Mouse (Mus musculus) cerebellum, postnatal 4 days (tissue): Measurements from ENCODE around the gene Galnt15.

ENCODE experiments used
- DNase-seq, 2 experiments: peaks; one replicate each; pipeline ENCODE4 v3.0.0; 2022; ENCODE audit warnings: low spot score in 2 of 2, mixed read lengths in 1 of 2

The Galnt15 gene

DNA sequence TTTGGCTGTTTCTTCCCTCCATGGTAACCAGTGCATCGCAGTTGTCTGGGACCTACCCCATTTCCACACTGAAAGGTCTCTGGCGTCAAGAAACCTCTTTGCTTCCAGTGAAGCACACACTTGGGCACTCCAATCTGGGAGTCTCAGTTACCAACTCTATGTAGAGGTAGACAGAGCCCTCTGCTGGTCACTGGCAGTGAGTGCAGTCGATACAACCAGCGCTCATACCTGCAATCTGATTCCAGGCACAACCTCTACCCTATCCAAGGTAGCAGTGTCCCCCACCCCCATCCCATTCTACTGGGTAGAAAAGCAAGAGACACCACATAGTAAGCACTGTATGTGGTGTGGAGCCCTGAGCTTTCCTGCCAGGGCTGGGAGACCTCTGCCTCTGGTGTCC lies 3.7 kb downstream of the Galnt15 start:
- peak in 1 of 2 experiments; percentile 64 for DNase-seq

DNA sequence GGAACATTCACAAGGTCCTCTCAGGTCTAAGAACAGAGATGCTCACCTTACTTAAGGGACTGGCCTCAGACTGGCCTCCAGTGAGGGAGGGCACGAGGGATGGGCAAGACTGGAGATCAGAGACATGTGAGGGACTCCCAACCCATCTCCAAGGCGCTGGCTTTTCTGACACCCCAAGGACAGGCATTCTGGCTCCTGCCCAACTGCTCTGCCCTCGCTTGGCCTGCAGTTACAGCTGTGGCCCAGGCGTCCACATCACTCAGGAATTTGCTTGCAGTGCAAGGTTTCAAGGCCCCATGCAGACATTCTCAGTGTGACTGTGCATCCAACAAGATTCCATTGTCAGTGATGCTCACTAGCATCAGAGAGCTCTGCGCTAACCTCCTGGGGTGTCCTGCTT lies 7.7 kb downstream of the Galnt15 start:
- DNase-seq, result no peak

DNA sequence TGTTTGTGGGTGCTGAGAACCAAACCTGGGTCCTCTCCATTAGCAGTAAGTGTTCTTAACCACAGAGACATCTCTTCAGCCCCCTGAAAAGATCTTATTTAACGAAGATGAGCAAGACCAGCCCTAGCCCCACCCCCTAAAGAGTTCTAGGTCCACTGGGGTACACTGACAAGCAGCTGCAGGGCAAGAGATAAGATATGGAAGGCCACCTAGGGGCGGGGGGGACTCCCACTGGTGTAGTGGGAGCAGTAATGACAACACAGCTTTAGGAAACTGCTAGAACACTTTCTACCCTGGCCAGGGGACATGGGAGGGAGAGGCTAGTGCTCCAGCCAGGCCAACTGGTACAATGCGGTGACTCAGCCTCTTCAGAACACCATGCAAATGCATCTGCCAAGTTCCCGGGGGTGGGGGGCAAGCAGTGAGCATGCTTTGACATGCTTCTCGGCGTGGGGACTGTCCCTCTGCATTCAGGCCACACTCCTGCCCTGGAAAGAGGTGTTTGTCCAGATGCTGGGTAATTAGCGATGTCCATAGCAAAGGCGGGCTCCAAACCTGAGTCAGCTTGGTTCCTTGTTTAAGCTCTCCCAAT lies 9.0 kb downstream of the Galnt15 start:
- no peak for DNase-seq

DNA sequence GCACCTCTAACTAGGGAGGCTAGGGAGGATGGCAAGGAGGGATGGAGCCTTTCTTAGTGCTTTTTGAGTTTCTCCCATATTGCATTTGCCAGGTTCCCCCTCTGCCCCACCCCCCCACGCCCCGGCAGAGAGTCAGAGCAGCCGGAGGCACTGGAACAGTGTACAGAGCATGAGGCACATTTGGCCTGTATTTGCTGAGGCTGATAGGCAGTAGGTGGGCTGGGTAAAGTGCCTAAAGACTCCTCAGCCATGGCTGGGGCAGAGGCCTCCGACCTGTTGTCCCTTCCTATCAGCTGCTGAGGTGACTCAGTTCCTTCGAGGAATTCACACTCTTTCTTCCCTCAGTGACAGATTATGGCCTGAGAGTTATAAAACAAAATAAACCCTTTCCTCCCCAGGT lies 13.3 kb downstream of the Galnt15 start:
- no peak for DNase-seq

GRCm38 (mm10) chr14:32046357-32046756 lies 17.6 kb downstream of the Galnt15 start:
- no peak for DNase-seq

DNA sequence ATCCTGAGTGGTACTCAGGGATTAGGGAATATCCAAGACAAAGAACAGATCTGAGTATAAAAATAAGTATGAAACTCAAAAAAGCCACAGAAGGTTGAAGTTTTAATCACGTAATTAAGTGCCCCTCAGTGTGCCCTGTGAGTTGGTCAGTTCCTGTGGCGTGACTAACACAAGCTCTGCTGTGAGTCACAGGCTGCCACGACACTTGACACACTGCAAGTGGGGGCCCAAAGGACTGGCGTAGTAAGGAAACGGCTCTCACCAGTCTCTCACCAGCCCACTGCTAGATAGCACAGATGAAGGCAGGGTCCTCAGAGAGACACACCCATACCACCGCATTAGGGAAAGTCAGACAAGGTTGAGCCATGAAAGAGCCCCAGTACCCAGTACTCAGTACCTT lies 21.4 kb downstream of the Galnt15 start:
- no peak for DNase-seq

- DNase-seq, result no peak
These were observed 25.1 kb downstream of the Galnt15 start for GRCm38 (mm10) chr14:32053895-32054294.

DNA sequence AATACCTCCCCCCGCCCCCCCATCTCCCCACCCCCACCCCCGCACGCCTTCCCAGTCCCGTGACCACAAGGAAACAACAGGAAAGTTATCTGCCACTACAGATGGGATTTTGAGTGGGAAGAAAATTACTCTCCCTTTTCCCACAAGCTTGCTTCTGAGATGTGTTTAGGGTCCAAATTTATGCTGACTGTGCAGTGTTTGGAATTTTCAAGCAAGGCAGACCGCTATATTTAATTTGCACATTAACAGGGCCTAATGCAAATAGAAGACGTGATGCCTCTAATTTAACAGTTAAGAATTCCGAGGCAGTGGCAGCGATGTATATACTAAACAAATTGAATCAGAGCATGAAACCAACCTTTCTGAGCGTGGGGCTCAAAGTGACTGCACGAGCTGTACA lies 26.0 kb downstream of the Galnt15 start:
- DNase-seq, result no peak

DNA sequence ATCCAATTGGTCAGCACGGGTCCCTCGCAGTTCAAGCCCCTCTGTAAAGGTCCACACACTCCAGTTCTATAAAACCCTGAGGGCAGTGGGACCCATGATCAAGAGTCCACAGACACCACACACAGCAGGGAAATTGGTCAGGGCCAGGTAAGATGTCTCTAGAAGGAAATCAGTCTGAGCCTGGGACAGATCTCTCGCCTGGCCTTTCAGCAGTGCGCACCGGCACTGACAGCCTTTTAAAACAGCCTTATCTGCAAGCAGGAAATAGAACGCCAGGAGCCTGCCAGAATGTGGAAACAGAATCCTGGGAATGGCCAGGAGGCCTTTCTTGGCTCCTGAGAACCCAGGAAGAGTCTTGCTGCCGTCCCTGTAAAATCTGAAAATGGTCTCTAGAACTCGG lies 27.0 kb downstream of the Galnt15 start:
- DNase-seq, result no peak

DNA sequence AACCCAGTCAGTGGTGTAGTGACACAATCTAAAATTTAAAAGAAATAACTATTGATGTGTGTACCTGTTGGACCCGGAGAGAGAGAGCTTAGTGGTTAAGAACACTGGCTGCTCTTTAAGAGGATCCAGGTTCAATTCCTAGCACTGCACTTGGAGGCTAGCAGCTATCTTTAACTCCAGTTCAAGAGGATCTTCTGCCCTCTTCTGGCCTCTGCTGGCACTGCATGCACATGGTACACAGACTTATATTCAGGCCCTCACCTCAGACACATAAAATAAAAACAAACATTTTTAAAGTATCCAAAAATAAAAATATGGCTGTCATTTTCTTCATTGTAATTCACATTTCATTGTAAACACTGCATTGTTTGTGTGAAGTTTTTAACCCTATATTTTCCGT lies 27.9 kb downstream of the Galnt15 start:
- DNase-seq, result peak in 1 of 2 experiments; percentile 43

- no peak for DNase-seq
These were observed 28.9 kb downstream of the Galnt15 start for GRCm38 (mm10) chr14:32057664-32058063.

GRCm38 (mm10) chr14:32061398-32061797 lies 32.6 kb downstream of the Galnt15 start:
- no peak for DNase-seq

- no peak for DNase-seq
These were observed 44.0 kb downstream of the Galnt15 start for GRCm38 (mm10) chr14:32072807-32073206.

GRCm38 (mm10) chr14:32073211-32073685 lies 44.5 kb downstream of the Galnt15 start:
- DNase-seq, result peak in 1 of 2 experiments; percentile 23

DNA sequence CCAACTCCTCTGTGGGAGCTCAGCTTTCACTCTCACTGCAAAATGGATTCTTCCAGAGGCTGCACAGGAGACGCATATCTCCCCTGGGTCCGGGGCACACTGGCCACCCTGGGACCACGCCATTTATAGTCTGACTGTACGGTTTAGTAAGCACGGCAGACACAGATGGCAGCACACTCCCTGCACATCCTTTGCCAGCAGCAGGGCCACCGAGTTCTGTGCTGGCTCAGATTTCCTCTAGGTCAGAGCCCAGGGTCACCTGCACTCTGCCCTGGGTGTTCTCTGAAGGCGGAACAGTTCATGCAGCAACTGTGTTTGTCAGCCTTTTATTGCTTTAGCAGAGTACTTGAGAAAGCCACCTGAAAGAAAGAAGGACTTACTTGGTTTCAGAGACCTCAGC lies 45.1 kb downstream of the Galnt15 start:
- no peak for DNase-seq

- peak; percentile 65 to 73 for DNase-seq
These were observed 48.2 kb downstream of the Galnt15 start for GRCm38 (mm10) chr14:32076896-32077575.

DNA sequence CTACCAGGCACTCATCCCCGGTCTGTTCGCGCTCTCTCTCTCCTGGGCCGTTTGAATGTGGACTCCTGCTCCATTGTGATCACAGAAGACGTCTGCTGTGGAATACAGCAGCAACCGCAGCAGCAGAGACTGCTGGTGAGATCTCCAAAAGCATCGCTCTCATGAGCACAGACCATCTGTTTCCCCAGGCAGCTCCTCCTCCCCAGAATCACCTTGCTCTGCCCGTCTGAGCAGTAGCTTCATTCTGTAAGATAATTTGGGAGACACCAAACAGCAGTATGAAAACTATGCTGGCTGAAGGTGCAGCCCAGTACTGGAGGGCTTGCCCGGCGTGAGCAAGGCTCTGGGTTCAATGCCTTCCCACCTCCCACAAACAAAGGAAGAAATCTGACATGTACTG lies 52.2 kb downstream of the Galnt15 start:
- DNase-seq, result no peak

DNA sequence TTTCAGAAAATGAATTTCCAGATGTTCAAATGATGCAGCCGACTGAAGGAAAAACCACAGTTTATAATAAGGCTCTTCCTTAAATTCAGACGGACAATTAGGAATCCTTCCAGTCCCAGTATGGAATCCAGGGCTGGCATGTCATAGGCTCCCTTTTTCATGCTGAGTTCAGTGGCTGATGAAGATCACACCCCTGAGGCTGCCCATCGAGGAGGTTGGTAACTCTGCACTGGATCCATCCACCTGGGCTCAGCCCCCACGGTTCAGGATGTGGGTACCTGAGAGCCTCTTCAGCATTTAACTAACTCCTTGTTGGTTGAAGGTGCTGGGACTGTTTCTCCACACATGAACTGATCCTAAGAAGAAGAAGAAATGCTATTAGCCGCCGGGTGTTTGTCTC lies 54.1 kb downstream of the Galnt15 start:
- no peak for DNase-seq

DNA sequence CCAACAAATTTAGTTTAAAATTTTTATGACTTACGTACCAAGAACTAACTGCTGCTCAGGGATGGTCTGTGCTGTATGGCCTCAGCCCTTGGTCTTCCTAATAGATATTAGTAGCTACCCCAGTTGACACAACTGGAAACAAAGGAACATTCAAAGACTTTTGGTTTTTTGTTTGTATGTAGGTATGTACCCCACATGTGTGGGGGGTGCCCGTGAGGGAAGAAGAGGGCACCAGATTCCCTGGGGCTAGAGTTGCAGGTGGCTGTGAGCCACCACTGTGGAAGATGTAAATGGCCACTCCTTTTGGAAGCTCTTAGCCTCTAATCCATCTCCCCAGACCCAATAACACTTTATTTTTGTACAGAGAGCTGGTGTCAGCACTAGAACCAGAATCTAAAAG lies 54.7 kb downstream of the Galnt15 start:
- no peak for DNase-seq

GRCm38 (mm10) chr14:32084761-32085485 lies 56.1 kb downstream of the Galnt15 start, which contains the start of gene Oxnad1:
Gene Oxnad1 (plus strand): TSS chr14:32085374.
- no peak for DNase-seq

- DNase-seq, result peak; percentile 97 to 98
These were observed 56.9 kb downstream of the Galnt15 start, which contains the start of gene Dph3 for GRCm38 (mm10) chr14:32085486-32086201. Gene Dph3 (minus strand): TSS chr14:32085729.

DNA sequence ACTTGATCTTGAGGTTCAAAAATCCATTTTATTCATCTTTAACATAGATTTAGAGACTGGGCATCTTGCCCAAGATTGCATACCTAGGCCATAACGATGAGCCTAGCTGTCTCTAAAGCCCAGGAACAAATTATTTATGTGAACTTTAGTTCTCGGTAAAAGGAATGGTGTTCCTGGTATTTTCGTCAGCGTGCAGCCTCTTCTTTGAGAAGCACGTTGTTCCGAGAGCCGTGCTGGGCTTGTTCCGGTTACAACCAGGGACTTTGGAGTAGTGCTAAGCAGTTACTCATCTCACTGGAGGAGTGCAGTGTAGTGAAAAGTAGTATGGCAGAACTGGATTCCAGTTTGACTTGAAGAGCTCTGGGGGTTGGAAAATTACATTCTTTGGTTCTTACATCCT lies 57.4 kb downstream of the Galnt15 start:
- no peak for DNase-seq
